Comparison of ENCODE assay signal across 19 mouse cellular contexts in the genomic region with DNA sequence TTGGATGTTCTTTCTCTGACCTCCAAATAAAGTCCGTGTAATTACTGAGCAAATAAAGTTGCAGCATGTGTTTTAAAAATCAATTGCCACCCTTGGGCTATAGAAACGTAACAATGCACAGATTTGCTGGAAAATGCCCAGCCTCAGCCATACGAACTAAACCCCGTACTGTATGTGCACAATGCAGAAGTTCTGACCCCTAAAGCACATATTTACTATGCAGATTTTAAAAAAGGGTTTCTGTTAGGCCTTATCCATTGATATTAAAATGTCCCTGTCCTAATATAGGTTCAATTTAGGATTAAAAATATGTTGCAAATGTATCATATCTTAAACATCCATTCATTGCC.
A peak's percentile ranks its signal among the peaks of the same experiment; 100 is the strongest.
DNase-seq lines count a peak whose midpoint lies in the region; ATAC-seq lines count a peak whose summit lies in the region.
"Had no signal": no experiment of that assay in that cellular context is flagged by ENCODE, and none has a peak within 500 bp of the region (broad histone marks: within the 10 kb centered on the region; RNA-seq: fewer than 3 reads in every experiment).

No protein-coding gene starts in this region.

- WGBS in midbrain, embryonic 11.5 days, result 20% methylated on average over 4 of the region's 4 CpGs
- WGBS in midbrain, embryonic 16.5 days, result 15% methylated on average over 4 of the region's 4 CpGs
- 1% methylated on average over 4 of the region's 4 CpGs for whole genome bisulfite sequencing in forebrain, embryonic 13.5 days
- 3% methylated on average over 4 of the region's 4 CpGs for WGBS in forebrain, embryonic 16.5 days
- WGBS in kidney, embryonic 16.5 days, result 49% methylated on average over 4 of the region's 4 CpGs

- 0 out of 2 replicates have a peak, but pooled peaks cover 2% of the 10 kb centered on the region for H3K36me3 ChIP-seq in midbrain, embryonic 11.5 days (ENCODE audit: control insufficient read depth, insufficient read depth, low read length)
- no peaks in the 10 kb centered on the region for H3K36me3 ChIP-seq in midbrain, embryonic 16.5 days (ENCODE audit: control insufficient read depth, insufficient read depth, low read length)
- no peaks in the 10 kb centered on the region for H3K36me3 ChIP-seq in forebrain, embryonic 13.5 days (ENCODE audit: poor library complexity, severe bottlenecking)
- no peaks in the 10 kb centered on the region for H3K36me3 ChIP-seq in forebrain, embryonic 16.5 days (ENCODE audit: control insufficient read depth, insufficient read depth)
- no peaks in the 10 kb centered on the region for H3K36me3 ChIP-seq in kidney, embryonic 16.5 days (ENCODE audit: insufficient read depth, low read length)
- H3K36me3 ChIP-seq: embryonic facial prominence, embryonic 15.5 days; heart, embryonic 10.5 days; hindbrain, embryonic 13.5 days had no signal

- no peak for ATAC-seq in midbrain, embryonic 11.5 days (ENCODE audit: low FRiP score)
- ATAC-seq in midbrain, embryonic 16.5 days, result no peak
- ATAC-seq in forebrain, embryonic 13.5 days, result no peak; the same call in 1 of the 2 replicates
- ATAC-seq in forebrain, embryonic 16.5 days, result no peak
- no peak for ATAC-seq in kidney, embryonic 16.5 days (ENCODE audit: low FRiP score, low TSS enrichment)
- ATAC-seq: hindbrain, postnatal 0 days had no signal

- no peak overlapping the region for H3K9ac ChIP-seq in midbrain, embryonic 11.5 days (ENCODE audit: low read length)
- H3K9ac ChIP-seq in midbrain, embryonic 16.5 days (ENCODE audit: low read depth, low read length), result no peak overlapping the region
- H3K9ac ChIP-seq in forebrain, embryonic 13.5 days, result no peak overlapping the region
- no peak overlapping the region for H3K9ac ChIP-seq in forebrain, embryonic 16.5 days (replicated peaks; ENCODE audit: low read depth, low read length)
- no peak overlapping the region for H3K9ac ChIP-seq in kidney, embryonic 16.5 days (replicated peaks; ENCODE audit: low read length)
- H3K9ac ChIP-seq: embryonic facial prominence, embryonic 15.5 days; hindbrain, embryonic 13.5 days had no signal

- H3K4me2 ChIP-seq in midbrain, embryonic 11.5 days, result 0 out of 2 replicates have a peak overlapping the region, but pooled peaks have one; percentile 3
- H3K4me2 ChIP-seq in midbrain, embryonic 16.5 days (ENCODE audit: low read length), result no peak overlapping the region
- peak overlapping the region; percentile 3; the same call in 1 of the 2 replicates for H3K4me2 ChIP-seq in forebrain, embryonic 13.5 days
- H3K4me2 ChIP-seq in forebrain, embryonic 16.5 days (ENCODE audit: low read length), result peak overlapping the region; percentile 13; the same call in 1 of the 2 replicates
- no peak overlapping the region for H3K4me2 ChIP-seq in kidney, embryonic 16.5 days (replicated peaks; ENCODE audit: low read depth, low read length)
- H3K4me2 ChIP-seq: embryonic facial prominence, embryonic 15.5 days; hindbrain, embryonic 13.5 days had no signal

- no peaks in the 10 kb centered on the region for H3K27me3 ChIP-seq in midbrain, embryonic 11.5 days (ENCODE audit: control insufficient read depth, insufficient read depth, low read length)
- H3K27me3 ChIP-seq in midbrain, embryonic 16.5 days (ENCODE audit: control insufficient read depth, insufficient read depth, low read depth, low read length), result no peaks in the 10 kb centered on the region
- H3K27me3 ChIP-seq in forebrain, embryonic 13.5 days, result peaks cover 66% of the 10 kb centered on the region
- peaks cover 37% of the 10 kb centered on the region for H3K27me3 ChIP-seq in forebrain, embryonic 16.5 days (replicated peaks; ENCODE audit: control insufficient read depth, insufficient read depth, low read length)
- H3K27me3 ChIP-seq in kidney, embryonic 16.5 days (ENCODE audit: insufficient read depth, low read length), result no peaks in the 10 kb centered on the region
- H3K27me3 ChIP-seq: embryonic facial prominence, embryonic 15.5 days had no signal

- no peak overlapping the region for H3K4me3 ChIP-seq in midbrain, embryonic 11.5 days (ENCODE audit: low read depth, low read length)
- H3K4me3 ChIP-seq in midbrain, embryonic 16.5 days (ENCODE audit: low read depth, low read length), result no peak overlapping the region
- H3K4me3 ChIP-seq in forebrain, embryonic 13.5 days, result no peak overlapping the region
- H3K4me3 ChIP-seq in forebrain, embryonic 16.5 days (replicated peaks; ENCODE audit: low read length), result no peak overlapping the region
- H3K4me3 ChIP-seq in kidney, embryonic 16.5 days (ENCODE audit: low read length), result no peak overlapping the region
- H3K4me3 ChIP-seq: embryonic facial prominence, embryonic 15.5 days; erythroblast, embryonic 14.5 days; gastrocnemius, adult 2 months; heart, embryonic 10.5 days; hindbrain, embryonic 13.5 days had no signal

- H3K27ac ChIP-seq in midbrain, embryonic 11.5 days (ENCODE audit: low read depth, low read length), result no peak overlapping the region
- no peak overlapping the region for H3K27ac ChIP-seq in midbrain, embryonic 16.5 days (ENCODE audit: low read length)
- H3K27ac ChIP-seq in forebrain, embryonic 13.5 days, result no peak overlapping the region
- no peak overlapping the region for H3K27ac ChIP-seq in forebrain, embryonic 16.5 days (ENCODE audit: low read length)
- no peak overlapping the region for H3K27ac ChIP-seq in kidney, embryonic 16.5 days (ENCODE audit: low read length)
- H3K27ac ChIP-seq: embryonic facial prominence, embryonic 15.5 days; gastrocnemius, adult 2 months; heart, embryonic 10.5 days; hindbrain, embryonic 13.5 days; hindbrain, postnatal 0 days had no signal

- peaks cover 25% of the 10 kb centered on the region for H3K4me1 ChIP-seq in midbrain, embryonic 11.5 days (ENCODE audit: control insufficient read depth, insufficient read depth, low read length)
- peaks cover 9% of the 10 kb centered on the region for H3K4me1 ChIP-seq in midbrain, embryonic 16.5 days (ENCODE audit: control insufficient read depth, insufficient read depth, low read length)
- H3K4me1 ChIP-seq in forebrain, embryonic 13.5 days, result peaks cover 20% of the 10 kb centered on the region
- H3K4me1 ChIP-seq in forebrain, embryonic 16.5 days (replicated peaks; ENCODE audit: control insufficient read depth, insufficient read depth, low read length), result peaks cover 15% of the 10 kb centered on the region
- no peaks in the 10 kb centered on the region for H3K4me1 ChIP-seq in kidney, embryonic 16.5 days (ENCODE audit: insufficient read depth, low read length)
- H3K4me1 ChIP-seq: embryonic facial prominence, embryonic 15.5 days; heart, embryonic 10.5 days had no signal

- no peaks in the 10 kb centered on the region for H3K9me3 ChIP-seq in midbrain, embryonic 11.5 days (ENCODE audit: control insufficient read depth, low read length)
- H3K9me3 ChIP-seq in midbrain, embryonic 16.5 days (replicated peaks; ENCODE audit: control insufficient read depth, low read length, poor library complexity, severe bottlenecking), result no peaks in the 10 kb centered on the region
- no peaks in the 10 kb centered on the region for H3K9me3 ChIP-seq in forebrain, embryonic 13.5 days (replicated peaks)
- H3K9me3 ChIP-seq in forebrain, embryonic 16.5 days (ENCODE audit: control insufficient read depth, low read length), result no peaks in the 10 kb centered on the region
- no peaks in the 10 kb centered on the region for H3K9me3 ChIP-seq in kidney, embryonic 16.5 days (ENCODE audit: low read length)
- H3K9me3 ChIP-seq: embryonic facial prominence, embryonic 15.5 days; heart, embryonic 10.5 days; hindbrain, embryonic 13.5 days had no signal

- DNase-seq in midbrain, embryonic 11.5 days (ENCODE audit: low spot score, missing footprints), result no peak
- DNase-seq in lung, postnatal 10 days, result no peak
- DNase-seq: adrenal gland, adult 8-10 months; adrenal gland, postnatal 36 days; cerebellum, adult 2 months; cerebellum, postnatal 14 days; gastrocnemius, adult 2 months; gastrocnemius, postnatal 25 days; heart, adult 11 months; heart, postnatal 10 days had no signal

Comparison
In these comparisons a context has a peak if more than half of its experiments do, and no peak if none do; other contexts are left out.
1. H3K4me2 ChIP-seq: peak in midbrain, embryonic 11.5 days (single experiment), forebrain, embryonic 13.5 days (single experiment) and forebrain, embryonic 16.5 days (single experiment); none in midbrain, embryonic 16.5 days (single experiment) and kidney, embryonic 16.5 days (single experiment).